Mouse (Mus musculus): Measurements from ENCODE around the gene Ccnd1.
A peak's percentile ranks its signal among the peaks of the same experiment; 100 is the strongest.
"Not testable (repeated sequence)": the region's sequence is repeated elsewhere in the genome, so short reads cannot be mapped to it uniquely, and the experiment has no call there.

Ccnd1 gene

DNA sequence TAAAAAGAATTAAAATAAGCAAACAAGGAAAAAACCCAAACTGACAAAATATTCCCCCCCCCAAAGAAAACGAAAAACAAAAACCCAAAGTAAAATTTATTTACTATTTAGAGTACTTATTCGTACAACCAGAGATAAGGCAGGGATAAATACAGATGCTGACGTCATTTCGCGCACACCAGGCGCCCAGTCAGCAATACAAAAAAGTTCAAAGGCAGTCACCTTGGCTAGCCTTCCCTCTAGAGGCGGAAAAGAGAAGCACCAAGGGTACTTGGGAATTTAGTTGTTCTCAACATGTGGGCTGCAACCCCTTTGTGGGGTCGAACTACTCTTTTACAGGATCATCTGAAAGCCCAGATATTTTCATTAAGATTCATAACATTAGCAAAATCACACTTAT is 31.9 kb downstream of the Ccnd1 start:
- no peak for DNase-seq (ENCODE audit: low spot score)

DNA sequence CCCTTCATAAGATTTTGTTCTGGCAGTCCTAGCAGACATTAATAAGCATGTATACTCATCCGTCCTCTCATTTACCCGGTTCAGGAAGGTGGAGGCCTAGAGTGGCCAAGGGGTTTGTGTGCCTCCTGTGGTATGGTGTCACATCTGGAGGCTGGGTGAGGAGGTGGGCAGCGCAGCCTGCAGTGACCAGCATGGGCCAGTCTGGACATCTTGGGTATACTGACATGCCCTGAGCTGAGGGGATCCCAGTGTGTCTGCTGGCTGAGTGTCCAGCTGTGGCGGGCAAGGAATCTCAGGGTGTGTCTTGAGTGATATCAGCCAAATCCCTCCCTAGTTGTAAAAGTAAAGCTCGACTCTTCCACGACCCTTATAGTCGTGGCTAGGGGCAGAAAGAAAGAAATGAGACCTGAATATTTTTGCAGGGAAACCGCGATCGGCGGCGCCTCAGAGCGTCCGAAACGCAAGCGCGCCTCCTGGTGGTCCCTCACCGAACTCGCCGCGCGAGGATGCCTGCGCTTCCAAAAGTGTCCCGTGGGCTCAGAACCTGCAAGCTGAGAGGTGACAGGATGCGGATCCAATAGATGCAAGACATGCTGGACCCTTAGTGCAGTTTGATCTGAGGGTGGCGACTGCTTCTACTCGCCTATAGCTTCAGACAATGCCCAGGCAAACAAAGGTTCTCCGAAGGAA is 32.9 kb downstream of the Ccnd1 start:
- peak; percentile 58 for DNase-seq (ENCODE audit: low spot score)

DNA sequence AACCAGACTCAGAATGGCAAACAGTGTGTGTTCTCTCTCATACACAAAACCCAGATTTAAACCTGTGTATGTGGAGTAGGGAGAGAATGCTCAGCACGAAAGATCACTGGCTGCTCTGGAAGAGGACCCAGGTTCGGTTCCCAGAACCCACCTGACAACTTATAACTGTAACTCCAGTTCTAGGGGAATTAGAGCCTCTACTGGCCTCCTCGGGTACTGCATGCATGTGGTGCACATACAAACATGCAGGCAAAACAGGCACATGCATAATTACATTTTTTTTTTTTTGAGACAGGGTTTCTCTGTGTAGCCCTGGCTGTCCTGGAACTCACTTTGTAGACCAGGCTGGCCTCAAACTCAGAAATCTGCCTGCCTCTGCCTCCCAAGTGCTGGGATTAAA is 34.2 kb downstream of the Ccnd1 start:
- not testable (repeated sequence) for DNase-seq (ENCODE audit: low spot score)

DNA sequence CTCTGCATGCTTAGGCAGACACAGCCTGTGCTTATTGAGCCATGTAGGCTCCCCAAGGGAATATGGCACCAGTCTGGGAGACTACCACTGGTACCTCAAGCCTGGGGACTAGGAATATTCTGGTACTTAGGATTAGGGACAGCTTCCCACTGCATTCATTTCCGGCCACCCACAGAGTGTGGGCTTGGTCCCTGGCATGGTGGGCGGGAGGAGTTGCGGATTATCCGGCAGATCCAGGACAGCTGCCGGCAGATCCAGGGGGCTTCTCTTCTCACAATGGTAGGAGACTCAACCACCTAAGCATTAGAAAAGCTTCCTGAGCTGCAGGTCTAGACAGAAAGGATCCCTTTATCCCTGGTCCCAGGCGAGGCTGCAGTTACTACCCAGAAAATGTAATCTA is 41.2 kb downstream of the Ccnd1 start:
- DNase-seq (ENCODE audit: low spot score): no peak

DNA sequence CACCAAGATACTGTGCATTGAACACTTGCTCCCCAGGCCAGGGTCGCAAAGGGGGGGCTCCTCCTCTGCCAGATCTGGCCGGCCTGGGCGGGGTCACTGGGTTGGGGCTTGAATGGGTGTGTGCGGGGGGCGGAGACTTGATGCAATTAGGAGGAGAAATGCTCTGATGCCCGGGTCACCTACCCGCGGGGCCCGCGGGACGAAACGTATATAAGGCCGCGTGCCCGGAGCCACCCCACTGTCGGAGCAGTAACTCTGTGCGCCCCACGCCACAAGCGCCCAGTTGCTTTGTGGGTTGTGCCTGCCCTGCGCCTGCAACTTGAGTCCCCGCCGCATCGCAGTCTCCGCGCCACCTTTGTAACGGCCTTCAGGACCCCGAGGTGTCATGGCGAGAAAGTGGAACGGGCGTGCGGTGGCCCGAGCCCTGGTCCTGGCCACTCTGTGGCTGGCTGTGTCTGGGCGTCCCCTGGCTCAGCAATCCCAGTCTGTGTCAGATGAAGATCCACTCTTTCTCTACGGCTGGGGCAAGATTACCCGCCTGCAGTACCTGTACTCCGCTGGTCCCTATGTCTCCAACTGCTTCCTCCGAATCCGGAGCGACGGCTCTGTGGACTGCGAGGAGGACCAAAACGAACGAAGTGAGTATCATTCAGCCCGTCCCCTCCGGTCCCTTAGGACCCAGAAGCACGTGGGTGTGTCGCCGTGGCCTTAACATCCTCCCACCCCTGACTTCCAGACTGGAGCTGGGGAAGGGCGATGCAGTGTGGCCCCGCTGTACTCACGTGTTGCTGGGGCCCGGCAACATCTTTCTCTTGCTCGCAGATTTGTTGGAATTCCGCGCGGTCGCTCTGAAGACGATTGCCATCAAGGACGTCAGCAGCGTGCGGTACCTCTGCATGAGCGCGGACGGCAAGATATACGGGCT is 43.2 kb downstream of the Ccnd1 start, which contains the start of gene Fgf15:
Gene Fgf15 (plus strand): TSS at position 238 of the 925 bp plus-strand sequence.
- DNase-seq (ENCODE audit: low spot score): no peak

DNA sequence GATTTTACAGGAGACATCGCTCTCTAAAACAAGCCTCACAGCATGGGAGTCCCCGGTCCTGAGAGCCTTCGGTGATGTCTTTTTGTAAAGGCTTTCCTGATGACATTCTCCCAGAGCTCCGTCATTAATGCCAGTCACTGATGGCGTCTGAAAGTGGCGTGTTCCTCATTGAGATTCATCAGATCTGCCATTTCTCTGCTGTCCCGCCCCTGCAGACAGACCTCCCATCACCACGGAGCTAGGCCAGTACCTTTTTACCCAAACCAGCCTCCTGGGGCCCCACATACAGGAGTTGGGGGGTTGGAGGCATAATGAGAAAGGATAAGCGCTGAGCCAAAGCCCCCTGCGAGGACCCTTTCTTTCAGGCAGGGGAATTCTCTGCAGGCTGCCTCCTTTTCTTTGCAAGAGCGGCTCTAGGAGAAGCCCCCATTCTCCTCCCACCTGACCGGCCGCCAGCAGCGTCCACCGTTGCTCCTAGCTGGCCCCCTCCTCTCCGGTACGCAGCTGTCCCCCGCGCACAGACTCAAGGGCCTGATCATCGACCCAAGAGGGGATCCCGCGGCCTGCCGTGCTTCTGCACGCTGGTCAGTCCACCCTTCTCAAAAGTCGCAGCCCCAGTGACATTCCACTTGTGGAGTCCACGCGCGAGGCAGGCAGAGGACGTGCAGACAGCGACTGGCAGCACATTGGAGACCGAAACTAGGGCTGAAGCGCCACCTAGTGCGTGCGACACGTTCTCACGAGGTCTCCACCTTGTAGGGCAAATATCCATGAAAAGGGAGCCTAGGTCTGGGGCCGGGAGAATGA is 44.2 kb downstream of the Ccnd1 start:
- DNase-seq (ENCODE audit: low spot score): peak; percentile 59

DNA sequence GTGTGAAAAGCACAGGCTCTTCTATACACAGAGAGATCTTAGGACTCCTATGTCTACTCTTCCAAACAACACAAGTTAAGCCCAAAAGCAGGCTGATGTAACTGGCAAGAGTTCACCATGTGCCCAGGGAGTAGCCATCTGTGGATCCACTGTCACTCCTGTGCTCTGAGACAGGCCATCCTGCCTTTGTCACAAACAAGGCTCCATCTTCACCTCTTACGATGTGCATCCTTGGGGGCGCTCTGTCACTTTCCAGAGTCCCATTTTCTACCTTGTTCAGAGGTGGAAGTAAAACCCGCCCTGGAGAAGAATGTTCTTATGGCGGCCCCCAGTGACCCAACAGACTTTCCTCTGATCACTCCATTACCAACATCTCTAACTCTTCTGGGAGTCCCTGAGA is 45.0 kb downstream of the Ccnd1 start:
- DNase-seq (ENCODE audit: low spot score): no peak

DNA sequence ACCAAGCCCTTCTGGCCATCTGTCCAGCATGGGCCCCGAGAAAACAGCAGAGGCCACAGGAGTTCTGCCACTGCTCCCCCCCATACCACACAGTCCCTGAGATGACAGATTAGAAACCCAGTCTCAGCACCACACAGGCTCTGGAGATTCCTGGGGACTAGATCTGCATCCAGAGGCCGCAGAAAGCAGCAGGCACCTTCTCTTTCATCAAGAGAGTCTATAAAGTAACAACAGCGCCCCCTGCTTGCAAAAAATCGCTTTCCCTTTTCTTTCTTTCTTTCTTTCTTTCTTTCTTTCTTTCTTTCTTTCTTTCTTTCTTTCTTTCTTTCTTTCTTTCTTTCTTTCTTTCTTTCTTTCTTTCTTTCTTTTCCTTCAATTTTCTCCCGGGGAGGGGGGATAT is 45.5 kb downstream of the Ccnd1 start:
- no peak for DNase-seq (ENCODE audit: low spot score)

DNA sequence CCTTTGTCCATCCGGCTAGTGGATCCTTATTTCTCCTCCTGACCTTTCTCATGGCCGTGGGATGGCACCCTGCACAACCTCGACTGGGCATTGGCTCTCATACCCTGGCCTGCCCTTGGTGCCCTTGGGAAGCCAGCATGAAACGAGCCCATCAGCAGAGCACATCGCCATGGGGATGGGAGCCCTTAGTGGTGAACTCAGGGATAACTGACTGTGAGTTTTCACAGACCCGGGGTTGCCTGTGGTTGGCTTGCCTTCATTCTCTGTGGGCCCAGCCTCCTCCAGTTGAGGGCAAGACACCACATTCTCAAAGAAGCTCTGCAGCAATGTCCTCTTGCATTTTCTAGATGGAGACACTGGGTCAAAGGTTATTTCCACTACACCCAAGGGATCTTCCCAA is 47.4 kb downstream of the Ccnd1 start:
- DNase-seq (ENCODE audit: low spot score): no peak

DNA sequence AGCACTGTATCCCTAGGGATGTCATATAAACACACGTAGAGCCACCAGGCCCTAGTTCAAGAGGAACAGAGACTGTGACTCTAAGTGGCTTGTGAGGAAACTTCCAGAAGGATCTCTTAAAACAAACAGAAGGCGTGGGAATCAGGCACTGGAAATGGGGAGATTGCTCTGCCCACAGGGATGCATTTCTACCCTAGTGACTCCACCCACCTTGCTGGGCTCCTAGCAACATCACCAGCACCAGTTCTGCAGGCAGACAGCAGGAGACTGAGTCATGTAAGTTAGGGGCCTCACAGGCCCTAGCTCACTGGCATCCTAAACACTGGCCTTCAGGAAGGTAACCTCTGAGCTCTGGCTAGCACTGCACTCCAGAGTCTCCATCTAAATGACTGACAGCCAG is 47.9 kb downstream of the Ccnd1 start:
- no peak for DNase-seq (ENCODE audit: low spot score)

DNA sequence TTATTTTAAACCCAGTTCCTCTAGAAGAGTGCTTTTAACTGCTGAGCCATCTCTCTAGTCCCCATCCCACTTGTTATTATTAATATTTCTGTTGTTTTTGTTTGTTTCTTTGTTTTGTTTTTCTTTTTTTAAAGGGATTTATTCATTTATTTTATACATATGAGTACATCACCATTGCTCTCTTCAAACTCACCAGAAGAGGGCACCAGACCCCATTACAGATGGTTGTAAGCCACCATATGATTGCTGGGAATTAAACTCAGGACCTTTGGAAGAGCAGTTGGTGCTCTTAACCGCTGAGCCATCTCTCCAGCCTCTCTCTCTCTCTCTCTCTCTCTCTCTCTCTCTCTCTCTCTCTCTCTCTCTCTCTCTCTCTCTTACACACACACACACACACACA is 49.1 kb downstream of the Ccnd1 start:
- DNase-seq (ENCODE audit: low spot score): not testable (repeated sequence)

DNA sequence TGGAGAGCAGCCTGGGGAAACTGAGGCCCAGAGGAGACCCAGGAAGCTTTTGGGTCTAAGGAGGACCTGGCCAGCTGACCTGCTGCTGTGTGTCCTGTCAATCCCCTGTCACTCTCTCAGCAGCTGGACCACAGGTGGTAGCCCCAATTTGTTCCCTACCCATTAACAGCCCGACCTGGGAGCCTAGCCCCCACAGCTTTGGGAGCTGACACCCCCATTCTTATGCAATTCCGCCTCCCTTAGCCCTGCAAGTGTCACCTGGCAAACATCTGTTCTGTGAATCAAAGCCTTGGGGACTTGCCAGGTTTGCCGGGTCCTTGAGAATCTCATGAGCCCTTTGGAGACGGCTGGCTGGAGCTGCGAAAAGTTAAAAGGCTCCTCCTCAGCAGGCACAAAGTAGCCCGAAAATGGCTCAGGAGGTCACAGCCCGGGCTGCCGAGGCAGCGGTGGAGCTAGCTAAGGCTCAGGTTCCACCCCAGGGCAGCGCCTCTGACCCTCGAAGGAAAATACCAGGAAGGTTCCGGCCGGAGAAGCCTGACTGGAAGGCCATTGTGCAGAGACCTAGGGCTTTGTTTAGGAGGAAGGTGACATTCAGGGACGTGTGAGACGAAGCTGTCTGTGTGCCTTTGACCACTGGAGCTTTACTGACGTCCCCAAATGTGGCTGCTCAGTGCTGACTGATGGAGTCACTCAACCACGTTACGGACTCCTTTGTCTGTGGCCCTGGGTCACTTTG is 51.0 kb downstream of the Ccnd1 start:
- no peak for DNase-seq (ENCODE audit: low spot score)

DNA sequence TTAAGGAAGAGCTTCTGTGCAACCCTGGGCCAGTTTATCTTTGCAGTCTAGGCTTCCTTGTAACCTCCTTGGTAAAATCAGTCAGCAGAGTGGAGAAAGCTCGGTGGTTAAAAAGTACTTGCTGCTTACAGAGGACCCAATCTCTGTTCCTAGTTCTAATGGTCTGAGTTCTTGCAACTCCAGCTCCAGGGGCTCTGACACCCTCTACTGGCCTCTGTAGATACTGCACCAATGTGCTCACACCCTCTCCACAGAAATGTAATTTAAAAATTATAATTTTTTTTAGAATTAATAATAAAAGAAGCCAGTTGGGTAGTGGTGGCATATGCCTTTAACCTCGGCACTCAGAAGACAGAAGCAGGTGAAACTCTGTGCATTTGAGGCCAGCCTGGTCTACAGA is 52.1 kb downstream of the Ccnd1 start:
- no peak for DNase-seq (ENCODE audit: low spot score)

DNA sequence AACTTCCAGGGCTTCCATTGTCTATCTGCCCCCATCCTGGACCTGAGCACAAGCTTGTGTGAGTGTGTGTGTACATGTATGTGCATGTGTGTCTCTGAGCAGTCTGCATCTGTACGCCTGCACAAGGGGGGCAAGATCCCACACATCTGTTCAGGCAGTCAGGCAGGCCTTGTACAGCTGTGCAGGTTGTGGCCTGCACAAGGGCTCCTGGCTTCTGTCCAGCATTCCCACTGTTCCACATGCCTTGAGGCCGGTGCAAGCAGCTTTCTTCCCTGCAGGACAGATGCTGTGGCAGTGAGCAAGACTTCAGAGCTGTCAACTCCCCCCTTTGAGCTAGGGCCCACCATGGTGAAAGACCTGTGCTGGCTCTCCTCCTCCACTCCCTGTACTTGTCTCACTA is 56.6 kb downstream of the Ccnd1 start:
- no peak for DNase-seq (ENCODE audit: low spot score)

Measured in urinary bladder, postnatal 25 days (tissue).